Mouse (Mus musculus): ENCODE measurements around the gene Gbf1.

GRCm38 (mm10) chr19:46282081-46282849 lies 130.0 kb downstream of the Gbf1 start:
- TF ChIP-seq CTCF (IDR thresholded peaks at IDR 0.05 in 2 of 3, conservative IDR thresholded peaks at IDR 0.05 in 1 of 3; ENCODE audit: control insufficient read depth in 1 of 3, insufficient read depth in 1 of 3, low read depth in 2 of 3, low read length in 3 of 3, poor library complexity in 1 of 3, severe bottlenecking in 1 of 3) (peak; percentile 44 to 59 (median 49)), POLR2A (IDR thresholded peaks at IDR 0.05; ENCODE audit: control insufficient read depth in 1 of 2, insufficient read depth in 1 of 2, low read depth in 1 of 2, low read length in 2 of 2, poor library complexity in 1 of 2) (no peak), ELF1 (IDR thresholded peaks at IDR 0.05; ENCODE audit: low read depth, low read length) (no peak), MAX (IDR thresholded peaks at IDR 0.05; ENCODE audit: low read length) (no peak), EP300 (IDR thresholded peaks at IDR 0.05; ENCODE audit: low read depth in 1 of 2, low read length in 2 of 2) (no peak), ZNF384 (IDR thresholded peaks at IDR 0.05; ENCODE audit: low read depth, low read length) (no peak), POLR2AphosphoS5 (IDR thresholded peaks at IDR 0.05; ENCODE audit: borderline replicate concordance, low read depth, low read length) (no peak), USF1 (IDR thresholded peaks at IDR 0.05; ENCODE audit: low read depth, low read length) (no peak), MYC (IDR thresholded peaks at IDR 0.05; ENCODE audit: low read depth, low read length) (no peak), MEF2A (IDR thresholded peaks at IDR 0.05; ENCODE audit: extremely low read depth, insufficient replicate concordance, low read depth, low read length, poor library complexity, severe bottlenecking) (no peak), NRF1 (IDR thresholded peaks at IDR 0.05; ENCODE audit: insufficient read depth, low read depth, low read length, poor library complexity, severe bottlenecking) (no peak), ZMIZ1 (IDR thresholded peaks at IDR 0.05; ENCODE audit: low read depth, low read length) (no peak), GATA1 (IDR thresholded peaks at IDR 0.05; ENCODE audit: low read depth, low read length) (no peak)

All from MEL (cell line).